Mouse (Mus musculus): ENCODE data around the gene Olfr1438-ps1.

GRCm38 (mm10) chr19:12335810-12336209 is at the start of gene Olfr1438-ps1:
- TF ChIP-seq GATA1 (IDR thresholded peaks at IDR 0.05; ENCODE audit: borderline replicate concordance, low read length) (no peak), FLI1 (IDR thresholded peaks at IDR 0.05; ENCODE audit: low read length) (no peak)

Data from megakaryocyte, embryonic 14.5 days (primary cell).